Mouse (Mus musculus): ENCODE measurements around the gene Gm3435. TPM values are rescaled to one million over a fixed set of nuclear protein-coding genes. Genes with fewer than 3 reads are reported as not detected.

Gene Gm3435
- polyA plus RNA-seq (2017; shearing (Covaris generic)) = 5.0 TPM

GRCm38 (mm10) chr17:15009706-15010413, at the start of gene Gm3435:
Gene Gm3435 (plus strand): TSS chr17:15010176.

GRCm38 (mm10) chr17:14960951-14961556, 48.9 kb upstream of the Gm3435 start, which contains the start of gene Phf10:
Gene Phf10 (minus strand): TSS chr17:14961273.

GRCm38 (mm10) chr17:14978362-14979038, 31.5 kb upstream of the Gm3435 start, which contains the start of the genes 9030025P20Rik and Gm3417:
Gene 9030025P20Rik (plus strand): TSS chr17:14978468.
Gene Gm3417 (minus strand): TSS chr17:14978790.

GRCm38 (mm10) chr17:15041175-15041729, 31.3 kb downstream of the Gm3435 start, which contains the start of the genes Ermard, Tcte3 and Gm3448:
Gene Ermard (plus strand): TSS chr17:15041208.
Gene Tcte3 (minus strand): TSS chr17:15041488.
Gene Gm3448 (minus strand): TSS chr17:15041537.

Other genes with a start within 250 kb of the Gm3435 start
- 0.30 TPM for gene Wdr27, start 67.0 kb upstream of the Gm3435 start, polyA plus RNA-seq (2017; shearing (Covaris generic))
- gene 1600012H06Rik, start 67.0 kb upstream of the Gm3435 start, polyA plus RNA-seq (2017; shearing (Covaris generic)) = 22.4 TPM
- gene Phf10, start 48.9 kb upstream of the Gm3435 start, polyA plus RNA-seq (2017; shearing (Covaris generic)) = 33.0 TPM
- 10.8 TPM for gene 9030025P20Rik, start 31.7 kb upstream of the Gm3435 start, polyA plus RNA-seq (2017; shearing (Covaris generic))
- not detected for gene Gm3417, start 31.4 kb upstream of the Gm3435 start, polyA plus RNA-seq (2017; shearing (Covaris generic))
- 88.9 TPM for gene Ermard, start 31.0 kb downstream of the Gm3435 start, polyA plus RNA-seq (2017; shearing (Covaris generic))
- 1.7 TPM for gene Tcte3, start 31.3 kb downstream of the Gm3435 start, polyA plus RNA-seq (2017; shearing (Covaris generic))
- 2.6 TPM for gene Gm3448, start 31.4 kb downstream of the Gm3435 start, polyA plus RNA-seq (2017; shearing (Covaris generic))

Measured in naive thymus-derived CD4-positive, alpha-beta T cell, adult 5 months (primary cell).